Mouse (Mus musculus): Measurements from ENCODE around the gene Pbx1.

DNA sequence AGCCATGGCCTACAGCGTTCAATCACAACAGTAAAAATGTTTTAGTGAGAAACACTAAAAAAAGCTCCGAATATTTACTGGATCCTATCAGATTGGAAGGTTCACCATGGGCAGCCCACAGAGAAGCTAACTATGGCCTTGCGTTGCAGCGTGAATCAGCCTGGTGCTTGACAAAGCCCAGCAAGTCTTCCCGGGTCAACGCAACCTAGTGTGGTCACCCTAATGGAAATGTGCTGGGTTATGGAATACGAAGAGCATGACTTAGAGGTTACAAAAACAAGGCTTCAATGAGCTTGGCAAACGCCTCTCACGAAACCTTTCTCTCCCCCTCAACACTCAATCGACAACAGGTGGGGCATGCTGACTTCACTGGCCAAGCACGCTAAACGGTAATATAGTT lies 188.3 kb downstream of the Pbx1 start:
- TF ChIP-seq GATA1 (IDR thresholded peaks at IDR 0.05; ENCODE audit: borderline replicate concordance, low read length) (no peak), FLI1 (IDR thresholded peaks at IDR 0.05; ENCODE audit: low read length) (no peak)
